Mouse (Mus musculus) liver, embryonic 11.5 days (tissue): Measurements from ENCODE around the gene Nav2. TPM values are rescaled to one million over a fixed set of nuclear protein-coding genes. Genes with fewer than 3 reads are reported as not detected.

Experiments used
- ATAC-seq: fragments of 200-750 bp; cut with Nextera tagmentation; replicated peaks from 2 replicates; pipeline ENCODE4 v1.8.0; 2017; ENCODE audit warnings: moderate number of reproducible peaks, mild to moderate bottlenecking, moderate TSS enrichment, moderate library complexity; ENCODE audit not compliant: low FRiP score
- DNase-seq: peaks from one replicate; pipeline ENCODE4 v3.0.0-alpha.2; 2017; ENCODE audit warnings: low spot score
- H3K27ac ChIP-seq: fragments of 300-500 bp; sonication (generic); 2 replicates; pipeline ENCODE4 v1.5.1; 2014; ENCODE audit warnings: mild to moderate bottlenecking, low read depth, low read length, control low read depth
- H3K27me3 ChIP-seq: fragments of 300-500 bp; sonication (generic); replicated peaks from 2 replicates; pipeline ENCODE4 v1.6.1; 2014; ENCODE audit warnings: low read length, mixed read lengths; ENCODE audit not compliant: control insufficient read depth, insufficient read depth
- H3K36me3 ChIP-seq: fragments of 300-500 bp; sonication (generic); 2 replicates; pipeline ENCODE4 v1.6.1; 2014; ENCODE audit warnings: mild to moderate bottlenecking, low read length, moderate library complexity, mixed read lengths; ENCODE audit not compliant: control insufficient read depth, insufficient read depth
- H3K4me1 ChIP-seq: fragments of 300-500 bp; sonication (generic); replicated peaks from 2 replicates; pipeline ENCODE4 v1.6.1; 2014; ENCODE audit warnings: low read length, mixed read lengths; ENCODE audit not compliant: control insufficient read depth, insufficient read depth
- H3K4me2 ChIP-seq: fragments of 300-500 bp; sonication (generic); 2 replicates; pipeline ENCODE4 v1.6.1; 2014; ENCODE audit warnings: mild to moderate bottlenecking, control low read depth, moderate library complexity
- H3K4me3 ChIP-seq: fragments of 300-500 bp; sonication (generic); 2 replicates; pipeline ENCODE4 v1.5.1; 2014; ENCODE audit warnings: low read depth, low read length, control low read depth
- H3K9ac ChIP-seq: fragments of 300-500 bp; sonication (generic); 2 replicates; pipeline ENCODE4 v1.6.1; 2014; ENCODE audit warnings: low read depth, low read length, control low read depth
- H3K9me3 ChIP-seq: fragments of 300-500 bp; sonication (generic); 2 replicates; pipeline ENCODE4 v1.6.1; 2016; ENCODE audit warnings: low read length, inconsistent platforms, mixed read lengths; ENCODE audit not compliant: control insufficient read depth
- WGBS: fragments of 180-500 bp; shearing (Covaris S2); extraction: QIAGEN DNeasy Blood & Tissue Kit; methylation state at CpG from one replicate; pipeline ENCODE4 v1.1.7; 2014; 5-methylcytosine and 5-hydroxymethylcytosine counted together
- polyA plus RNA-seq: library from polyadenylated mRNA; unstranded; fragments of >200 nt; fragmentation: Nextera tagmentation; extraction: Ambion mirVana; gene quantifications from 2 replicates; pipeline ENCODE4 v1.2.1, GENCODE M21; 2014

The Nav2 gene
- polyA plus RNA-seq, 1 experiment from 2014 or later, result 6.2 TPM

- no peaks in the 10 kb centered on the region for H3K4me1 ChIP-seq
- ATAC-seq (no peak), DNase-seq (no peak)
- H3K9ac ChIP-seq, result no peak overlapping the region
- H3K4me3 ChIP-seq, result no peak overlapping the region
- no peaks in the 10 kb centered on the region for H3K9me3 ChIP-seq
- no peak overlapping the region for H3K4me2 ChIP-seq
- WGBS, result 69% methylated on average over 13 of the region's 13 CpGs
- no peaks in the 10 kb centered on the region for H3K27me3 ChIP-seq
- no peak overlapping the region for H3K27ac ChIP-seq
- peaks cover 8% of the 10 kb centered on the region; the same call in 1 of the 2 replicates for H3K36me3 ChIP-seq
Observed at GRCm38 (mm10) chr7:49567346-49568034, 659.0 kb downstream of the Nav2 start.

- Histone ChIP-seq H3K27me3 (no peaks in the 10 kb centered on the region), H3K4me2 (no peak overlapping the region), H3K4me3 (no peak overlapping the region), H3K4me1 (no peaks in the 10 kb centered on the region), H3K36me3 (peaks cover 7% of the 10 kb centered on the region; the same call in 1 of the 2 replicates), H3K9ac (no peak overlapping the region), H3K9me3 (no peaks in the 10 kb centered on the region), H3K27ac (no peak overlapping the region)
- ATAC-seq, result no peak
- no peak for DNase-seq
- 90% methylated on average over 7 of the region's 7 CpGs for WGBS
Observed at GRCm38 (mm10) chr7:49569646-49570045, 661.1 kb downstream of the Nav2 start.

DNA sequence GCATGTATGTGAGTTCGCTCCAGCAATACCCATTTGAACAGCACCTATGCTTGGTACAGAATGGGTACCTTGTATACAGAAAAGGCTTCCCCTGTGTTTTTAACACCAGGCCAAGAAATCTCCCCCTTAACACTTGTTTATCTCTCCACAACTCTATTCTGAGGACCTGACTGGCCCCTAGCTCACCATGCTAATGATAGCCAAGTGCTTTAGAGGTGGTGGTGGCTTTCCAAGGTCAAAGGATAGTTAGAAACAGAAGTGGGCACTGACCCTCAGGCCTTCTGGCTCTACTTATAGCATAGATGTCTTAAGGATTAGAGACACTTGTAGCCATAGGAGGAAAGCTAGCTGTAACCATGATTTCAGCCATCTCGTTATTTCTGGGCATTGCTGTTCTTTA lies 663.1 kb downstream of the Nav2 start:
- no peak for ATAC-seq
- no peak for DNase-seq
- Histone ChIP-seq H3K9ac (no peak overlapping the region), H3K36me3 (peaks cover 4% of the 10 kb centered on the region; the same call in 1 of the 2 replicates), H3K4me3 (no peak overlapping the region), H3K27ac (no peak overlapping the region), H3K4me1 (no peaks in the 10 kb centered on the region), H3K27me3 (no peaks in the 10 kb centered on the region), H3K4me2 (no peak overlapping the region), H3K9me3 (no peaks in the 10 kb centered on the region)
- 88% methylated on average over 2 of the region's 2 CpGs for WGBS

- no peaks in the 10 kb centered on the region for H3K4me1 ChIP-seq
- no peaks in the 10 kb centered on the region for H3K9me3 ChIP-seq
- WGBS, result 90% methylated on average over 9 of the region's 9 CpGs
- peaks cover 7% of the 10 kb centered on the region; the same call in 1 of the 2 replicates for H3K36me3 ChIP-seq
- H3K9ac ChIP-seq, result no peak overlapping the region
- H3K4me3 ChIP-seq, result no peak overlapping the region
- DNase-seq, result no peak
- H3K27ac ChIP-seq, result no peak overlapping the region
- no peaks in the 10 kb centered on the region for H3K27me3 ChIP-seq
- ATAC-seq, result no peak
- H3K4me2 ChIP-seq, result no peak overlapping the region
Observed at GRCm38 (mm10) chr7:49575226-49575625, 666.7 kb downstream of the Nav2 start.

DNA sequence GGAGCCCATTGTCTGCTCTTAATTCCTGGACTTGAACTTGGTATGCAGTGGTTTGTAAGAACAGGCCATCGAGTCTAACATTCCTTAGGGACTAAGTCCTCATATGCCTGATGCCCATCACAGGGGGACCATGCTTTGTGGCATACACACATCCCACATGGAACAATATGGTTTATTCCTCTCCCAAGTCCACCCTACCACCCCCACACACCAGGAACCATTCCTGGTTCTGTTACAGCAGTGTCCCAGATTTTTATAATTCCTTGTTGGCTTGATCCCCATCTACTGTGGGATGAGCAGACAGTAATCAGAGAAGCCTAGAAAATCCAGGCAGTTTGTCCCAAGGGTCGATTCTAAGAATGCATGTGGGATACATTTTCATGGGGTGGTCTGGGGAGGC lies 668.6 kb downstream of the Nav2 start:
- Histone ChIP-seq H3K9ac (no peak overlapping the region), H3K9me3 (no peaks in the 10 kb centered on the region), H3K27ac (no peak overlapping the region), H3K36me3 (0 out of 2 replicates have a peak, but pooled peaks cover 7% of the 10 kb centered on the region), H3K4me1 (no peaks in the 10 kb centered on the region), H3K27me3 (no peaks in the 10 kb centered on the region), H3K4me3 (no peak overlapping the region), H3K4me2 (no peak overlapping the region)
- WGBS, result 75% methylated on average over 2 of the region's 2 CpGs
- ATAC-seq, result no peak
- DNase-seq, result no peak

DNA sequence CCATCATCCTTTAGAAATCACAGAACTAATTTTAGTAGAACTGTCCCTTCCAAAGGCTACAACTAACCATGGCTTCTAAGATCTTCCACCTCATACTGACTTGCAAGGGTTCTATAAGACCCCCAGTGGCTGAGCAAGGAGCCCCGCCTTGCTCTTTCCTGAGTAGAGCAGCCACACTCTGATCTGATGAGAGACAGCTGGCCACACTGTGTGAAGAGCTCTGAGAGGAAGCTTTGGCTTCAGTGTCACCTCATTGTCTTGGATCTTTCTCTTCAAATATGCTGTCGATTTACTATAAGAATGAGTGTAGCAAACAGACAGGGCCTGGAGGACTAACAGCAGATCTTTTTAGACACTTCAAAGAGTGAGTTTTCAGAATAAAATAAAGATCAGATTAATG lies 673.4 kb downstream of the Nav2 start:
- 72% methylated on average over 2 of the region's 2 CpGs for WGBS
- ATAC-seq, result no peak

DNA sequence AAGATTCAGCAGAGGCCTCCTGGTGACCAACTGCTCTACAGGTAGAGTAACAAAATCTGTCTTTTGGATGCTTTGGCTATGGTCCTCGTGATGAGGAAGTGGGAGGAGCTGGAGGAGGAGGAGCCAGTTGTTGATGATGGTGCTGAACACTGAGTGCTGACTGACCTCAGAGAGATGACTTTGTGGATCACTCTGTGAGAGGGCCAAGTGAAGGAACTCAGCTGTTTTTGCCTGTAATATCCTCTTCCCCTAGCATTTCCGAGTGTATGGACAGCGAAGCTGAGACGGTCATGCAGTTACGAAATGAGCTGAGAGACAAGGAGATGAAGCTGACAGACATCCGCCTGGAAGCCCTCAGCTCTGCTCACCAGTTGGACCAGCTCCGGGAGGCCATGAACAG lies 674.0 kb downstream of the Nav2 start:
- H3K4me3 ChIP-seq, result no peak overlapping the region
- peaks cover 2% of the 10 kb centered on the region; the same call in 1 of the 2 replicates for H3K36me3 ChIP-seq
- H3K4me1 ChIP-seq, result no peaks in the 10 kb centered on the region
- no peak for ATAC-seq
- H3K9ac ChIP-seq, result no peak overlapping the region
- H3K27ac ChIP-seq, result no peak overlapping the region
- DNase-seq, result no peak
- no peaks in the 10 kb centered on the region for H3K27me3 ChIP-seq
- no peaks in the 10 kb centered on the region for H3K9me3 ChIP-seq
- no peak overlapping the region for H3K4me2 ChIP-seq
- 77% methylated on average over 7 of the region's 7 CpGs for WGBS

More for the DNA sequence above, 673.4 kb downstream of the Nav2 start:
- Histone ChIP-seq H3K9me3 (no peaks in the 10 kb centered on the region), H3K27me3 (no peaks in the 10 kb centered on the region), H3K9ac (no peak overlapping the region), H3K4me2 (no peak overlapping the region), H3K4me3 (no peak overlapping the region), H3K4me1 (no peaks in the 10 kb centered on the region), H3K36me3 (0 out of 2 replicates have a peak, but pooled peaks cover 3% of the 10 kb centered on the region), H3K27ac (no peak overlapping the region)
- no peak for DNase-seq

DNA sequence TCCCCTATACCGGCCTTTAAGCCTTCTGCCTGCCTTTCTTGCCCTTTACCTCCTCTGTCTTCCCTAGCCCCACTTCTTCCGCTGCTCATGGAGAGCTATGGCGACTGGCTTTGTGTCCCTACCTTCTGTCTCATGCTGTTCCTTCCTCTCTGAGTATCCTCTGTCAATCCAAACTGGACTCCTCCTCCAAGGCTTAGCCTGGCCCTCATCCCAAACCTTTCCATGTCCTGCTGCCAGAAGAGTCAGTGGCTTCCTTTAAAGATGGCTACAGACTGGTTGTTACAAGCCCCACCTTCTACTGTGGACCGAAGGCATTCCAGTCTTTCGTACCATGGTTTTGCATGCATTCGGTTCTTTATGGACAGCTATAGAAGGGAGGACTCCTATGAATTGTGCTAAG lies 674.7 kb downstream of the Nav2 start:
- Histone ChIP-seq H3K4me2 (no peak overlapping the region), H3K27ac (no peak overlapping the region), H3K4me1 (no peaks in the 10 kb centered on the region), H3K9me3 (no peaks in the 10 kb centered on the region), H3K9ac (no peak overlapping the region), H3K36me3 (peaks cover 2% of the 10 kb centered on the region; the same call in 1 of the 2 replicates), H3K4me3 (no peak overlapping the region), H3K27me3 (no peaks in the 10 kb centered on the region)
- ATAC-seq, result no peak
- DNase-seq, result no peak
- 84% methylated on average over 6 of the region's 6 CpGs for WGBS

DNA sequence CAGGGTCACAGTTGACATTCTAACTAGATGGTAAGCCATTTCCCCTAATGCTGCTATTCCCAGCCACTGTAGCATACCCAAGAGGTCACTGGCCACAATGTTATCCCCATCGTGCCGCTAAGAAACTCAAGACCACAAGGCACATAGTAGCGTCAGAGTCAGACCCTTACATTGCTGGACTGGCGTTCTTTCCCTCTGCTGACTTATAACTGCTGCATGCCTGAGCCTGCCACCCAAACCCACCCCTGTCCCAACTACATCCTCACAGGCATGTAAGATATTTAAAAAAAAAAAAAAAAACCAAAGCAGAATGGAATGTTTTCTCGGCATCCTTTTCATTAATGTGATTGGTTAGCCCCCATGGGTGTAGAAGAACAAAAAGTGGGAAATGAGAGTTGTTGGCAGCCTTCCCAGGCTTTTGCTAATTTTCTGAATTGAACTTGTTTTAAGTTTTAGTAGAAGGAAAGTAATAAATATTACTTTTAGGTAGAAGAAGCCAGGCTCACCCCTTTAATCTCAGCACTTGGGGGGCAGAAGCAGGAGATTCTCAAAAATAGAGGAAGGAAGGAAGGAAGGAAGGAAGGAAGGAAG lies 678.1 kb downstream of the Nav2 start:
- H3K4me1 ChIP-seq, result no peaks in the 10 kb centered on the region
- 84% methylated on average over 5 of the region's 5 CpGs for WGBS
- peaks cover 2% of the 10 kb centered on the region; the same call in 1 of the 2 replicates for H3K36me3 ChIP-seq
- H3K9me3 ChIP-seq, result no peaks in the 10 kb centered on the region
- DNase-seq, result no peak
- no peak overlapping the region for H3K27ac ChIP-seq
- ATAC-seq, result no peak
- no peak overlapping the region for H3K4me3 ChIP-seq
- no peak overlapping the region for H3K9ac ChIP-seq
- no peaks in the 10 kb centered on the region for H3K27me3 ChIP-seq
- H3K4me2 ChIP-seq, result no peak overlapping the region
